Mouse (Mus musculus) thymus, adult 2 months (tissue): Measurements from ENCODE around the gene Chd5.

Source experiments
- CTCF ChIP-seq: fragments of 200-500 bp; IDR thresholded peaks from 2 replicates; pipeline ENCODE4 v1.5.1; 2012; ENCODE audit warnings: mild to moderate bottlenecking, control low read depth, low read length, moderate library complexity, borderline replicate concordance; ENCODE audit not compliant: control insufficient read depth, poor library complexity, insufficient read depth; ENCODE audit errors: extremely low read depth
- POLR2A ChIP-seq: fragments of 200-500 bp; IDR thresholded peaks from 2 replicates; pipeline ENCODE4 v1.6.1; 2012; ENCODE audit warnings: mild to moderate bottlenecking, low read length, control low read depth, moderate library complexity; ENCODE audit not compliant: control insufficient read depth, poor library complexity, insufficient read depth; ENCODE audit errors: extremely low read depth

DNA sequence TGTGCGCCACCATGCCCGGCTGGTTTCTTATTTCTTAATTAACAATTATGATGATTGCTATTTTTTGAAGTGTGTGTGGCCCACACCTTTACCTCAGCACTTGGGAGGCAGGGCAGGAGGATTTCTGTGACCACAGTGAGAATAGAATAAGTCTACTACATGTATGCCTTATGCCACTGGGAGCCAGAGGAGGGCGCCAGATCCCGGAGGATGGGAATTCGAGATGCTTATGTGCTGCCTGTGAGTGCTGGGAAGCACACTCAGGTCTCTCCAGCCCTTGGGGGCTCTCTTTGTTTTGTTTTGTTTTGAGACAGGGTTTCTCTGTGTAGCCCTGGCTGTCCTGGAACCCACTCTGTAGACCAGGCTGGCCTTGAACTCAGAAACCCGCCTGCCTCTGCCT lies 9.8 kb upstream of the Chd5 start:
- TF ChIP-seq CTCF (peak; percentile 40; the same call in 1 of the 2 replicates), POLR2A (no peak)
